Mouse (Mus musculus) kidney, adult 10 weeks (tissue): Measurements from ENCODE around the gene Gm6812. TPM values are rescaled to one million over a fixed set of nuclear protein-coding genes. Genes with fewer than 3 reads are reported as not detected.

Source experiments
- polyA plus RNA-seq: library from polyadenylated mRNA; stranded (reverse); fragments of 350-450 nt; fragmentation: Illumina TruSeq; extraction: RNeasy Lipid Tissue Mini Kit (QIAGEN cat#74804); gene quantifications from one replicate; pipeline ENCODE4 v1.2.3, GENCODE M21; 2014; ENCODE audit warnings: low read depth, low replicate concordance

Gene Gm6812
- not detected for polyA plus RNA-seq

GRCm38 (mm10) chrX:68892953-68893352 is at the start of gene Gm6812:
Gene Gm6812, minus strand, starts transcription at chrX:68893053.

Other genes starting within 250 kb of the Gm6812 start
- 130 TPM for gene Fmr1, start 214.5 kb downstream of the Gm6812 start, polyA plus RNA-seq
- not detected for gene Fmr1nb, start 131.2 kb downstream of the Gm6812 start, polyA plus RNA-seq
- gene Gm14698, start 72.0 kb downstream of the Gm6812 start, polyA plus RNA-seq = 0.69 TPM